Mouse (Mus musculus): ENCODE measurements around the gene Krba1.

Gene Krba1

DNA sequence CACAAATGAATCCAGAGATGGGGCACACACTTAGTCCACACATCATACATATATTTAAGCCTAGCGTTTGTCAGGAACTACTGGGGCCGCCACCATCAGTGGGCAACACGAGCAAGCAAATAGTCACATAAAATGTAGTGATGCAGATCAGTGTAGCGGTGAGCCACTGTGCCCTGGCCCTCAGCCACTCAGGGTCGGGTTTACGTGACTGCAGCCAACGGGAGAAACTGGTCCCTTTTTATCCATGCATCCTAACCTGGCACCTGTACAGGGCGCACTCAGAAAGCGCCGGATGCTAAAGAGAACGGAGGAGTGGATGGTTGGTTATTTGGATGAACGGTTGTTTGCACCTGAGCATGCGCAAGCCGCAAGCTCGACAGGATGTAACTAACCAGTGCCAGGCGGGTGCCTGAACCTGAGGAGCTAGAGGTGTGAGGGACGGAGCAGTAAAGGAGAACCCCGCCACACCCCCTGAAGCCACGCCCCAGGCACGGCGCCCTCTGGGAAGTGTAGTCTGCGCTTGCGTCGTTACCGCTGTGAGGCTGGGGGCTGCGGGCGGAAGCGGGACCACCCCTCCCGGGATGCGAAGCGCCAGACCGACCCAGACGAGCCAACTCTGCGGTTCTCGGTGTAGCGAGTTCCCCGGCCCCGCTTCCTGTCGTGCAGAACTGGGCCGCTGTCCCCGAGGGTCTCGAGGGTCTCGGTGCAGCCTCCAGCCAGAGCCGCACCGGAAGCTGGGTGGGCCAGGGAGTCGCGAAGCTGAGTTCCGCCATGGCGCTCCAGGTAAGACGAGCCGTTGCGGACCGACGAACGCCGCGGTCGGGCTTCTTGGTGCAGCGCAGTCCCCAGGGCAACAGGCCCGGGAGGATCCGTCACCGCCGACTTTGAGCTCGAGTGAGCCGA is at the start of gene Krba1:
Krba1 (plus strand) TSS at position 482 of the 903 bp plus-strand sequence.
- ATAC-seq (ENCODE audit: low TSS enrichment), result peak; percentile 91

GRCm38 (mm10) chr6:48358897-48359296 is 36.5 kb upstream of the Krba1 start:
- no peak for ATAC-seq (ENCODE audit: low TSS enrichment)

- ATAC-seq (ENCODE audit: low TSS enrichment), result no peak
Observed at GRCm38 (mm10) chr6:48366322-48366996, 28.9 kb upstream of the Krba1 start.

GRCm38 (mm10) chr6:48388221-48388620 is 7.2 kb upstream of the Krba1 start:
- ATAC-seq (ENCODE audit: low TSS enrichment), result no peak

DNA sequence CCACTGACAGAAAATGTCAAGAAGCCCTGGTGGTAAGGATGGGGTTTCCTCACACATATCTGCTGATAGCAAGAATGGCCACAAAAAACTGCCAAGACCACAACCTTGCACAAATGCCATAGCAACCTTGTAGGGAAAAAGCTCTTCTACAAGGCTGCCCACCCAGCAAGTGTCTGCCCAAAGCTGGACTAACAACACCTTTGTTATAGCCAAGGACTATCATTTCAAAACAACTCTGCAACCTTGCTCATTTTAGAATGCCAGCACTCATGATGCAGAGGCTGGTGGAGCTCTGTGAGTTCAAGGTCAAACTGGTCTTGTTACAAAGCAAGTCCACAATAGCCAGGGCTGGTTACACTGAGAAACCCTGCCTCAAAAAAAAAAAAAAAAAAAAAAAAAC is 1.6 kb upstream of the Krba1 start:
- no peak for ATAC-seq (ENCODE audit: low TSS enrichment)

DNA sequence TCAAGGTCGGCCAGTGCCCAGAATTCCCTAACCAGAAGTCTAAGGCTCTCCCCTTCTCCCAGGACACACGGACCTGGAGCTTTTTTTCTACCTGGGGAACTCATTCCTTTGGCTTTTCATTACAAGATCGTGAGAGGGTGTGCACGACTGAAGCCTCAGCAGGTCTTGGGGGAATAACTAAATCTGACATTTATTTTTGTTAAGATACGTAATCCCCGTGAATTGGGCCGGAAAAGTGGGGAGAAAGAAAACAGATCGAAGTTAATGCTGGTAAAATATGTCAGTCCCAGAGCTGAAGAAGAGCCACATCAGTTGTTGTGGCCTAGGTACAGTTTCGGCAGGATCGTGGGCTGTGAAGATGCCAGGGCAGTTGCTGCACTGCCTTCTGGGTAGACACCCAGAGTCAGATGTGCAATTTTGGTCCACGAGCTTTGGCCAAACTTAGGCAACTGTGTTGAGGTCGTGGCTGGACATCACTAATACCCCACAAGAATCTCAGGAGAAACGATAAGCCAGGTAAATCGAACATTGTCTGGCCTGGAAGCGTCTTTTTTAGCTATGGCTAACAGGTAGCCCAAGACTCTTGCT is 716 bp downstream of the Krba1 start:
- ATAC-seq (ENCODE audit: low TSS enrichment), result 0 out of 2 replicates have a peak, but pooled peaks have one; percentile 23

DNA sequence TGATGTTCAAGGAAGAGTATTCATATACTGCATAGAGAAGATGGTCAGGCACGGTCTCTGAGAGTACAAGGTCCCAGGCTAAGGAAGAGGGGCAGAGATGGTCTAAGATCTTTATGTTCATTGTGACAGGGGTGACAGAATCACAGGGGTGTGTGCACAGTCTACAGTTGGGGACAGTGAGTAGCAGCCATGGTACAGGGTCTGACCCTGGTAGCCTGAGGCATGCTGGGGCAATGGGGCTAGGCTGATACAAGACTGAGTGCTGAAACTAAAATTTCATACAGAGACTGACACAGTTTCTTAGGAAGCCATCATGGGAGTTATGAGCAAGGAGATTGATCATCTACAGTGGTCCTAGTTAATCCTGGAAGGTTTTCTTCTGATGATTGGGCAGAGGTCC is 1.3 kb downstream of the Krba1 start:
- no peak for ATAC-seq (ENCODE audit: low TSS enrichment)

DNA sequence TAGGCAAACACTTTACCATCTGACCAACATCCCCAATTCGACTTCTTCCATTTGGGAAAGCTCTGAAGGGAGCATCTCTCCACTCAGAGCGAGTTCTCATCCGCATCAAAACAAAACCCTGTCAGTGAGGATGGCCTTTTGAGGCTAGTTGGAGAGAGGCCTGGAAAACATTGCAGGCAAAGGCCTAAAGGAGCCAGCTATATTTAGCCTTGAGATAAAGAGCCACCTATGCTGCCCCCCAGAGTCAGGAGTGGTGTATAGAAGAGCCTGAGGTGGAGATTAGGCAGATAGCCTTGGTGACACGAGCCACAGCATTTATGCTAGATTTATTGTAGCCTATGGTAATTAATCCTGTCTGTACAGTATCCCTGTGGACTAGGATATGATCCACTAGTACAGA is 1.9 kb downstream of the Krba1 start:
- ATAC-seq (ENCODE audit: low TSS enrichment), result no peak; the same call in 1 of the 2 replicates

DNA sequence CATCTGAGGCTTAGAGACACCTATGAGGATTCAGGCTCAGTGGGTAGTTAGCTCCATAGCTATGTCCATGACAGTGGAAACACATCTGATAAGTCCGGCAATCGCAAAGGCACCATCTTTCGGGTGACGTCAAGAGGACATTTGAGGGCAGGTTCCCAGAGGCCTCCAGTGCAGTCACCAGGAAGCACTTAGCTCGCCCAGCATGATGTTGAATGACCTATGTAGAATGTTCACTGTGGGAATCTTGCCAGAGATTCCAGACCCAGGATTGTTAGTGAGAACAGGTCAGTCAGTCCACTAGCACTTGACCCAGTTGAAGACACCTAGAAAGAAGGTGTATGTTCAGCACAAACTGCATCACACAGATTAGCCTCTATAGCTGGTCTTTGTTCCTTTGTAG is 4.5 kb downstream of the Krba1 start:
- no peak for ATAC-seq (ENCODE audit: low TSS enrichment)

- ATAC-seq (ENCODE audit: low TSS enrichment), result no peak
Observed at GRCm38 (mm10) chr6:48404071-48404470, 8.7 kb downstream of the Krba1 start.

- ATAC-seq (ENCODE audit: low TSS enrichment), result no peak
Observed at GRCm38 (mm10) chr6:48409726-48410343, 14.4 kb downstream of the Krba1 start.

GRCm38 (mm10) chr6:48410551-48410950 is 15.2 kb downstream of the Krba1 start:
- ATAC-seq (ENCODE audit: low TSS enrichment), result no peak

DNA sequence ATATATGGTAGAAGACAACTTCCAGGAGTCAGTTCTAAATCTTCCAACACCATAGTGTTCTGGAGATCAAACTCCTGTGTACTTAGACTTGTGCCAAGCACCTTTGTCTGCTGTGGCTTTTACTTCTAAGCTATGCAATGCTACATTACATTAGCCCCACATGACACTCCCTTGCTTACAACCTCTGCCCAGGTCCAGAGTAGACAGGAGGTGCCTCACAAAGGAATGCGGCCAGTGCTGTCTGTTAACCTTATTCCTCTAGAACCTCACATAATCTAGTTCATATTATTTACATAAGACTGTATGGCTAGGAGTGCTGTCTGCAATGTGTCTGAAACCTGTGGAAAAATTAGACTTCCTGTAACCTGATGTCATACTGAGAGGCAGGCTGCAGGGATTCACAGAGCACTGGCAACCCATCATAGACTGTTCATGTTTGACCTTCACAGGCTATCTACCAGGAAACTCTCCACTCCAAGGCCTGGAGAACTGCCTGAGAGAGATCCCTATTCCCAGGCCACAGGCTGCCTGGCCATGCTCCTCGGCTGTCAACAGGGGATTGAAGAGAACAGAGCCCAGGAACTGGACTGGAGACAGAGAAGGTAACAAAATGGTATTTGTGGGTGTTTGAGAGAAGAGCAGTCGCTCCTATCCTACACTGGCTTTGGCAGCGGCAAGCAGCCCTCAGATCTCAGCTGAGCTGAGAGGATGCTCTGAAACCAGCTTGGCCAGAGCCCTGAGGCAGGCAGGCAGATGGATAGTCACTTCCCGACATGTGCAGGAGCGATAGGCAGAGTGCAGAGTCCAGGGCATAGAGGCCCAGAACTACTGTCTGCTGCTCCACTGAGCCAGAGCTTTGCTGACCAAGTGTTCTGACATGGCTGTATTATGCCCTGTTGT is 16.1 kb downstream of the Krba1 start:
- peak; percentile 48; the same call in 1 of the 2 replicates for ATAC-seq (ENCODE audit: low TSS enrichment)

DNA sequence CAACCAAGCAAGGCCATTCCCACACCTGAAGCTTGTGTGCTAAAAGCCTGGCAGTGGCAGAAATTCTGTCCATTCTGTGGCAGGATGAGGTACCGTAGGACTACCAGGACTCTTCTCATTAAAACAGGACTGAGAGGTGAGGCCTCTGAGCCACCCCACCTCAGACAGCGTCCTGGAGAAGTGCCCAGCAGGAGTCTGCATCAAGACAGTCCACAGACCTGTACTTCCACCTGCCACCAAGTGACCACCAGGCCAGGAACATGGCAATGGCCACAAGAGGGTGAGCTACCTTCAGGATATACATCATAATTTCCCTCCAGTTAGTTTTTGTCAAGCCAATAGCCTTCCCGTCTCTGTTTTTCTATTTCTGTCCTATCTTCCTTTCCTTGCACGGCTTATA is 16.8 kb downstream of the Krba1 start:
- no peak for ATAC-seq (ENCODE audit: low TSS enrichment)

- ATAC-seq (ENCODE audit: low TSS enrichment), result 0 out of 2 replicates have a peak, but pooled peaks have one; percentile 11
Observed at GRCm38 (mm10) chr6:48412662-48413061, 17.3 kb downstream of the Krba1 start.

- ATAC-seq (ENCODE audit: low TSS enrichment), result peak; percentile 21; the same call in 1 of the 2 replicates
Observed at GRCm38 (mm10) chr6:48413081-48413480, 17.7 kb downstream of the Krba1 start.

DNA sequence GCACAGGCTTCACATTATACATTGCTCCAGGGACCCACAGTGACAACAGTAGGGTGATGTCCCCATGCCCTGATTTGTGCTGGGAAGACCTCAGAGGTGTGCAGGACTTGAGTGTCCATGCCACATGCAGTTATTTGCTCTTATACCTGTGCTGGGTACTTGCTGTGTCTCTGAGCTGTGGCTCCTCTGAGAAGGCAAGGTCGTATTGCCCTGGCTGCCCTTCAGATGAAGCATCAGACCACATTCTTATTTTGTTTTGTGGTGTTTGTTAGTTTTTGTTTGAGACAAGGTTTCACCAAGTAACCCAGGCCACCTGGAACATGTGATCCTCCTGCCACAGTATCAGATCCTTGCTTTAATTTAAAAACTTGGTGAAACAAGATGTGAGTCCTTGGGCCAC is 19.5 kb downstream of the Krba1 start:
- ATAC-seq (ENCODE audit: low TSS enrichment), result no peak

GRCm38 (mm10) chr6:48415636-48416035 is 20.2 kb downstream of the Krba1 start:
- no peak for ATAC-seq (ENCODE audit: low TSS enrichment)

DNA sequence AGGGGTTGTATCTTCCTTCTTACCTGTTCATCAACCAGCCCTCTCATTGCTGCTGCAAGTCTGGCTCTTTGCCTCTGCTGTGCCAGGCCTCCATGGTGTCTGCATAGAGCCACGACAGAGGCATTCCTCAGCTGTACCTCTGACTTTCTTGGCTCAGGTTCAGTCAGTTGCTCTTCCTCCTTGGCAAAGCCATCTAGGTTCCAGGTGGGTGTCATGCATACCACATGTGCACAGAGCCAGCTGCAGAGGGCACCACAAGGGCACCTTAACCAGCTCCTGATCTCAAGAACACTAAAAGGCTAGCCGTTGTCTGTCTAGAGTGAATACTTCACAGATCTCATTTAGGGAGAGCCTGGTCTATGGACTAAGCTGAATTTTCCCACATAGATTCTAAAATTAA is 21.1 kb downstream of the Krba1 start:
- no peak for ATAC-seq (ENCODE audit: low TSS enrichment)

- 0 out of 2 replicates have a peak, but pooled peaks have one; percentile 32 for ATAC-seq (ENCODE audit: low TSS enrichment)
Observed at GRCm38 (mm10) chr6:48420647-48421046, 25.3 kb downstream of the Krba1 start.

DNA sequence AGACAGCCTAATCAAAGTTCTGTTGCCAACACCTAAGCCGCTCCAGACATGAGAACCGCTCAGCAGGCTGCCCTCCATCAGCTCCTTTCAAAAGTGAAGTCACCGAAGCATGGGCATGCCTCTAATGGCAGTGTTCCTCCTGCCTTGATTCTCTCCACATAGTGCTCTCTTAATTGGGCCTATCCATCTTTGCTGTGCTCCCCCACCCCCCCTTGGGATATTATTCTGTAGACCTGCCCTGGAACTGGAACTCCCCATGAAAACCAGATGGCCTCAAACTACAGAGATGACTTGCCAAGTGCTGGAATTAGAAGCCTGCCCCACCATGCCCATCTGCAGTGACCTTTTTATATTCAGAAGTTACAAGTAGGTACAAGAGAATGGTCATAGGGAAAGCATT is 27.9 kb downstream of the Krba1 start:
- ATAC-seq (ENCODE audit: low TSS enrichment), result no peak

Measured in frontal cortex, adult (tissue).